Mouse (Mus musculus): ENCODE measurements at regions not wholly inside any gene's neighbourhood (a gene's known extent, or its start where the extent isn't known, plus 50 kb on each side); places are given as distances from the start of the nearest gene placed in this dataset.

DNA sequence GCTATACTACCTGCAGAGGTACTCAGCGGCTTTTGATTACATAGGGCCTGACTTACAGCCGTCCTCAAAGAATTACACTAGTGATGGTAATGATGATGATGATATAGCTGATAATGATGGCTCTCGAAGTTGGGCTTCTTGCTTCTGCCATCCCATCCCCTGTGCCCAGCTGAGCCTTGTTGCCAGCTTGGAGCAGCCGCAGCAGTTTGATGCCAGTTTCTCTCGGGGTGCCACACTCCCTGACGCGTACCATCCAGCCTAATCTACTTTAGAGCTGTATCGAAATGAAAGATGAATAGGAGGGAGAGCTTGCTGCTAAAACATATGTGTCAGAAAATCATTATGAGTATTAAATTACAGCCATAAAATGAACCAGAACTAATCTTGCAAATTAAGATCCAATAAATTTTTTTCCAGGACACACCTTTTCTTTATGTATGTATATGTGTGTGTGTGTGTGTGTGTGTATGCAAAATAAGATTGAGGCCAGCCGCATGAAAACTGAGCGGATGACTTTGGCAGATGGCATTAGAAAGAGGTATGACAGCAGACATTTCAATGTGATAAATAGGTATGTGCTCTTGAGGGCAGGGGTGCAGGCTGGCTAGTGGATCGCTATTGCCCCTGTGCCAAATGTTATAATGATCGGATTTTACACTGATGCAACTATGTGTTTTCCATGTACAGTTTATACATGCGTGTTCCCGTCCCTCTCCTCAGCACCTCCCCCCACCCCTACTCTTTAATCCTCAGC, 443.3 kb downstream of the Cd83 start:
- H3K4me2 ChIP-seq (replicated peaks) = peak overlapping the region; percentile 43; the same call in 1 of the 2 replicates
- H3K27me3 ChIP-seq = no peaks in the 10 kb centered on the region
- no peak overlapping the region for H3K9ac ChIP-seq
- H3K36me3 ChIP-seq = 0 out of 2 replicates have a peak, but pooled peaks cover 5% of the 10 kb centered on the region
- ATAC-seq (ENCODE audit: low FRiP score, low read depth) = no peak
- H3K4me3 ChIP-seq = no peak overlapping the region
- no peak overlapping the region for H3K27ac ChIP-seq
- H3K9me3 ChIP-seq = peaks cover 12% of the 10 kb centered on the region
- H3K4me1 ChIP-seq = peaks cover 51% of the 10 kb centered on the region
- 71% methylated on average over 14 of the region's 14 CpGs for WGBS

DNA sequence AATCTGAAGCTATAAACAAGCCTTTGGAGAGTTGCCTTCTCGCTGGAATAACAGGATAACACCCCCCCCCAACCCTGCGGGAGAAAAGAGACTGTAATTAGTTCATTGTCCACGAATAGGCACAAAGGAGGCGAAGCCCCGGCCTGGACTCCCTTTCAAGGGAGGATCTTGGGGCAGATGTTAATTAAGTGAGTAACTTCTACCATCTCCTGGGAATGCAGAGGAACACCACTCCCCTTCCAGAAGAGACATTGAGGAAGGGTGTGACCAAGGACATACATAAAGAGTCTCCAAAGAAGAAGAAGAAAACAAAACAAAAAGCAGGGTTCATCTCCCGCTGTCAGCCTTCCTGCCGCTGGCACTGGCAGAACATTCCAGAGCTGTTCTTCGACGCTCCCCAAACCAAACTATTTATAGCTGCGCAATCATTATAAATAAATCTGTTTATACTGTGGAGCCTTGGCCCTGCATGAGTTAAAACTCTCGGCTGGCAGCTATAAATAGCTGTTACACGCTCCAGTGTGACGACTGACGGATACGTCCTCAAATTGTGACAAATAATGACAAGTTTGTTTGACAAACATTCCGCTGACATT, 444.1 kb downstream of the Cd83 start:
- no peaks in the 10 kb centered on the region for H3K27me3 ChIP-seq
- peaks cover 12% of the 10 kb centered on the region for H3K9me3 ChIP-seq
- H3K4me1 ChIP-seq = peaks cover 58% of the 10 kb centered on the region
- H3K9ac ChIP-seq = no peak overlapping the region
- ATAC-seq (ENCODE audit: low FRiP score, low read depth) = no peak
- 0 out of 2 replicates have a peak, but pooled peaks cover 5% of the 10 kb centered on the region for H3K36me3 ChIP-seq
- WGBS = 9% methylated on average over 16 of the region's 16 CpGs
- peak overlapping the region; percentile 43 for H3K4me2 ChIP-seq (replicated peaks)
- H3K4me3 ChIP-seq = no peak overlapping the region
- H3K27ac ChIP-seq = no peak overlapping the region

DNA sequence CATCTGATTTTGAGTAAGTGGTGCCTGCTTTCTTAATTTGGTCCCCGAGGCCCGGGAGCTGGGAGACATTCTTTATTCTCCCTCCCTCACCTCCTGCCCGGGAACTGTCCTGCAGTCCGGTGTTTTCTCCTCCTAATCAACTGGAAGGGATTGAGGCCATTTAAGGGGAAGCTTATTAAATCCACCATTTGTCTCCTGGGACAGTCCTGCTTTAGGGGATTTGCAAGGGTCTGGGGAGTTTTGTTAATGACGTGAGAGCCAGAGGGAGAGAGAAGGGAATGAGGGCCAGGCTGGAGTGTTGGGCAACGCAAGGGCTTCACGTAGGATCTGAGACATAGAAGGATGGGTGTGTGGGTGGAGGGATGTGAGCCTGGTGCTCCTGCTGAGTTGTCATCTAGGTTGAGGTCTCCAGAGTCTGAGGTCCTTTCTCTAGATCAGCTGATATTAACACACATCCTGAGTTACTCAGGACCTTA, 444.6 kb downstream of the Cd83 start:
- H3K36me3 ChIP-seq = 0 out of 2 replicates have a peak, but pooled peaks cover 5% of the 10 kb centered on the region
- H3K4me2 ChIP-seq (replicated peaks) = peak overlapping the region; percentile 43
- no peak overlapping the region for H3K4me3 ChIP-seq
- H3K9me3 ChIP-seq = peaks cover 9% of the 10 kb centered on the region
- 5% methylated on average over 7 of the region's 7 CpGs for WGBS
- peaks cover 63% of the 10 kb centered on the region for H3K4me1 ChIP-seq
- ATAC-seq (ENCODE audit: low FRiP score, low read depth) = no peak
- no peak overlapping the region for H3K27ac ChIP-seq
- H3K27me3 ChIP-seq = no peaks in the 10 kb centered on the region
- H3K9ac ChIP-seq = no peak overlapping the region

DNA sequence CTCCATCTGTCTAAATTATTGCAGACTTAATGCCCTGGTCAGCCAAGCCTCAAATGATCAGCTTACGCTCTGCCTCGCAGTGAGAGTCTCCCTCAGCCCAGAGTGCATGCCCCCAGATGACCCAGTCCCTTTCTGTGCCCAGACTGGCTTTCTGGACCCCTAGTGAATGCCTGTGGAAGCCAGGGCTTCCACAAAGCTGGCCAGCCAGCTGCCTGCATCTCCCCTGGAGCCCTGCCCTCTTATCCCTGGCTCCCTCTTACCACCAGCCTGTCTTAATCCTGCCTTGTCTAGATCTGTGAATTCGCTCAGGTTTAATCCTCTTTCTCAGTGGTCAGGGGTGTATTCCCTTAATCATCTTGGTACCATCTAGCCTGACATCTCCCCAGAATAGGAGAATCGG, 446.8 kb downstream of the Cd83 start:
- Histone ChIP-seq H3K9me3 (no peaks in the 10 kb centered on the region), H3K4me2 (replicated peaks) (no peak overlapping the region), H3K4me3 (no peak overlapping the region), H3K27ac (no peak overlapping the region), H3K27me3 (no peaks in the 10 kb centered on the region), H3K9ac (no peak overlapping the region), H3K4me1 (peaks cover 63% of the 10 kb centered on the region), H3K36me3 (no peaks in the 10 kb centered on the region)
- ATAC-seq (ENCODE audit: low FRiP score, low read depth) = no peak
- WGBS = 49% methylated on average over 4 of the region's 4 CpGs

DNA sequence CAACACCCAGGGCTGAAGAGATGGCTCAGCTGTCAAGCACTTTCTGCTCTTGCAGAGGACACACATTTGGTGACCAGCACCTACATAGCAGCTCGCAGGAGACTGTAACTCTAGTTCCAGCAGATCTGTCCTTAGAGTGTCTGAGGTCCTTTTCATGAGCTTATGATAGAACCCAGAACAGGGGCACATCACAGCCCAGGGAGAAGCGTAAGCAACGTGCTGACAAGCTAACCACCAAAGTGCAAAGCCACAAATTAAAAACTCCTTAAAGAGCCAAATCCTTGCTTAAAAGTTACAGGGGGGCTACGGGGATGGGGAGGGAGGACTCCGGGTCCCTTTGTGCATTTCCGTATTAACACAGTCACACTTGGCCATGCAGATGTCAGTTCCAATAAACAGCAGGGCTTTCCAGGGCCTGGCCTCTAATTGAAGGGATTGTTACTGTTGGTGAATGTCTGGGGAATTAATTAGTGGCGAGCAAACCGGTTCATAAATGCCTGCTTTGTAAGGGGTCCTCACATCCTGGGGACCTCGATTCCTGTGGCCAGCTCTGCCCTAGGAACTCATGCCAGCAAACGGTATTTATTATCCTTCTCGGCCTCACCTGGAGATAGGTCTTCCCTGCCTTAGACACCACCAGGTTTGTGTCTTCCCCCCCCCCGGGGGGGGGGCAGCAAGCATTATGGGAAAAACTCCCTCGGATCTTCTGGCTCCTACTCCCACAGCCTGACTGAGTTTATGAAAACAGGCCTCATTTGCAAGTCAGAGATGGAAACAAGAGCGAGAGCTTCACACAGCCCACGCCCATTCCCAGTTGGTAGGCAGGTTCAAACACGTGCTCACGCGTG, 447.5 kb downstream of the Cd83 start:
- Histone ChIP-seq H3K27ac (peak overlapping the region; percentile 49), H3K4me1 (peaks cover 63% of the 10 kb centered on the region), H3K4me2 (replicated peaks) (peak overlapping the region; percentile 27; the same call in 1 of the 2 replicates), H3K9me3 (no peaks in the 10 kb centered on the region), H3K4me3 (no peak overlapping the region), H3K27me3 (no peaks in the 10 kb centered on the region), H3K36me3 (no peaks in the 10 kb centered on the region), H3K9ac (no peak overlapping the region)
- peak; percentile 46 for ATAC-seq (ENCODE audit: low FRiP score, low read depth)
- WGBS = 19% methylated on average over 18 of the region's 18 CpGs

DNA sequence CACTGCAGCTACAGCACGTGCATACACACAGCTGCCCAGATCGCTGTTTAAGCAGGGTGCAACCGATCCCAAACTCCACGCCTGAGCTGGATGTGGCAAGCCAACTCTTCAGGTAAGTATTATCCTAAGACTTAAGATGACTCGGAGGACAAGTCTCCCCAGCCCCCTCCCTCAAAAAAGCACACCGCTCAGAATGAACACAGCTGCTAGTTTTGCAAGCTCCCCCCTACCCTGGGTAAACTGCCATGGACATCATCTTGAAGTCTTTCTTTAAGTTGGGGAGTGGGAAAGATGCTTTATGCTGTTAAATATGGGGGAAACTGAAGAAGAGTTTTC, 448.1 kb downstream of the Cd83 start:
- ATAC-seq (ENCODE audit: low FRiP score, low read depth) = no peak
- H3K27ac ChIP-seq = peak overlapping the region; percentile 49; the same call in 1 of the 2 replicates
- WGBS = 42% methylated on average over 6 of the region's 6 CpGs

DNA sequence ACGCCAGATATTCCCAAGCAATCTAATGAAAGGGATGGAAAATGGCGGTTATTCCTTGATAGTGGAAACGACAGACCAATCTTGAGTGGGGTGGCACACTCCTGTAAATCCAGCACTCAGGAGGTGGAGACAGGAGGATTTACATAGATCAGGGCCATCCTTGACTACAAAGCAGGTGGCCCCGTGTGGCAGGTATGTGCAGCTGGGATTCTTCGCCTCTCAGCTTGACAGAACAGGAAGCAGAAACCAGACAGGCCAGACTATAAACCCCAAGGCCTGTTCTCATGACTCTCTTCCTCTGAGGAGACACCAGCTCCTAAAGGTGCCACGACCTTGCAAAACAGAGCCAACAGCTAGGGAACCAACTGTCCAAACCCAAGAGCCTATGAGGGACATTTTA, 449.7 kb downstream of the Cd83 start:
- Histone ChIP-seq H3K4me3 (no peak overlapping the region), H3K4me1 (peaks cover 56% of the 10 kb centered on the region), H3K9me3 (no peaks in the 10 kb centered on the region), H3K36me3 (no peaks in the 10 kb centered on the region), H3K9ac (no peak overlapping the region), H3K27ac (no peak overlapping the region), H3K4me2 (replicated peaks) (no peak overlapping the region), H3K27me3 (no peaks in the 10 kb centered on the region)
- no peak for ATAC-seq (ENCODE audit: low FRiP score, low read depth)
- 84% methylated on average over 6 of the region's 6 CpGs for WGBS

More for the DNA sequence above, 448.1 kb downstream of the Cd83 start:
- H3K27me3 ChIP-seq = no peaks in the 10 kb centered on the region
- peak overlapping the region; percentile 27; the same call in 1 of the 2 replicates for H3K4me2 ChIP-seq (replicated peaks)
- H3K9ac ChIP-seq = no peak overlapping the region
- H3K4me3 ChIP-seq = no peak overlapping the region
- peaks cover 59% of the 10 kb centered on the region for H3K4me1 ChIP-seq
- no peaks in the 10 kb centered on the region for H3K36me3 ChIP-seq
- no peaks in the 10 kb centered on the region for H3K9me3 ChIP-seq

DNA sequence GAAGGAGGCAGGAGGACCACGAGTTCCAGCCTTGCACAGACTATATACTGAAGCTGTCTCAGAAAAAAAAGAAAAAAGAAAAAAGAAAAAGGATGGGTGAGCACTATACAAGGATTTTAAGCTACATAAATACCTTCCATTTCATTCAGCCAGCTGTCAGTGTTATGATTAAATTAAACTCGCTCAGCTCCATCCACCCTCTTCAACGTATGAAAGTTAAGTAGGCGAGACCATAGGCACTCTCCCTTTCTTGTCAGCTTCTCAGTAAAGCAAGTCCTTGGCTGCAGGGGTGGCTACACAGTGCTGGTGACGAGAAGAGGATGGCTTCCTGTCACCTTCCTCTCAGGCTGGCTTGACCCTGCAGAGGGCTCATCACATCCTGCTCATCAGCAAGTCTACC, 450.7 kb downstream of the Cd83 start:
- H3K27ac ChIP-seq = no peak overlapping the region
- H3K27me3 ChIP-seq = no peaks in the 10 kb centered on the region
- no peaks in the 10 kb centered on the region for H3K36me3 ChIP-seq
- peaks cover 50% of the 10 kb centered on the region for H3K4me1 ChIP-seq
- ATAC-seq (ENCODE audit: low FRiP score, low read depth) = no peak
- H3K9ac ChIP-seq = no peak overlapping the region
- H3K4me3 ChIP-seq = no peak overlapping the region
- no peak overlapping the region for H3K4me2 ChIP-seq (replicated peaks)
- 89% methylated on average over 5 of the region's 5 CpGs for WGBS
- no peaks in the 10 kb centered on the region for H3K9me3 ChIP-seq

DNA sequence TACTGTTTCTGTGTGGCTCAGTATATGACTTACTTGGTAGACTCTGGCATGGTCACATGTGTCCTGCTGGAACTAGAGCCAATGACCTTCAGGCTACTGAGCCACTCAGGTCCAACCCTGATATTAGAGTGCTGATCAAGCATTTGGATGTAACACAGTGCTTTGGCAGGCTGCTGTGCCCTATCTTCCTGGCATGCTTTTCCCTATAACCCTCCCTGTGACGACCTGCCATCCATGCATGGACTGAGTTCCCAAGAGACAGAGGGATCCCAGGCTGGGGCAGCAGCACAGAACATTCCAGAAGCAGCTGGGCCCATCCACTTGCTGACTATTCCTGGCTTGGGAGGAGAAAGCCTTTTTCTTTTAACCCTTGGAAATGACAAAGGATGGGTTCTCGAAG, 451.4 kb downstream of the Cd83 start:
- Histone ChIP-seq H3K36me3 (no peaks in the 10 kb centered on the region), H3K9ac (no peak overlapping the region), H3K4me1 (peaks cover 52% of the 10 kb centered on the region), H3K4me2 (replicated peaks) (no peak overlapping the region), H3K9me3 (no peaks in the 10 kb centered on the region), H3K27me3 (no peaks in the 10 kb centered on the region), H3K4me3 (no peak overlapping the region), H3K27ac (no peak overlapping the region)
- ATAC-seq (ENCODE audit: low FRiP score, low read depth) = no peak
- 87% methylated on average over 2 of the region's 2 CpGs for WGBS

DNA sequence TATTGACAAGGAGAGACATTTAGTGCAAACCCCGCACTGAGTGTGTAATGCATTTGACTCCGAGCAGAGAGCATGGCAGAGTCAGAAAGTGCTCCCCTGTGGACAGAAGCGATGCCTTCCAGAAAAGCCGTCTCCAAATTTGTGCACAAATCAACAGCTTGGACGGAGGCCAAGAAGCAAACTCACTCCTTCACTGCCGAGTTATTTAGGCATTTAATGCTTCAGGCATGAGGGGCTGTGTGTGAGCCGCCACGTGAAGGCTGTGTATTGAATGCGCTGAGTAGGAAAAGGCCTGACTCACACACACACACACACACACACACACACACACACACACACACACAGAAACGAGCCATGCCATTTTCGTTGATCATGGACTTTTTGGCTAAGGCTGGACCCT, 453.7 kb downstream of the Cd83 start:
- Histone ChIP-seq H3K9ac (no peak overlapping the region), H3K27ac (no peak overlapping the region), H3K4me2 (replicated peaks) (peak overlapping the region; percentile 5; the same call in 1 of the 2 replicates), H3K4me3 (no peak overlapping the region), H3K36me3 (no peaks in the 10 kb centered on the region), H3K9me3 (no peaks in the 10 kb centered on the region), H3K27me3 (no peaks in the 10 kb centered on the region), H3K4me1 (peaks cover 28% of the 10 kb centered on the region)
- peak; percentile 64 for ATAC-seq (ENCODE audit: low FRiP score, low read depth)
- 17% methylated on average over 11 of the region's 11 CpGs for WGBS

DNA sequence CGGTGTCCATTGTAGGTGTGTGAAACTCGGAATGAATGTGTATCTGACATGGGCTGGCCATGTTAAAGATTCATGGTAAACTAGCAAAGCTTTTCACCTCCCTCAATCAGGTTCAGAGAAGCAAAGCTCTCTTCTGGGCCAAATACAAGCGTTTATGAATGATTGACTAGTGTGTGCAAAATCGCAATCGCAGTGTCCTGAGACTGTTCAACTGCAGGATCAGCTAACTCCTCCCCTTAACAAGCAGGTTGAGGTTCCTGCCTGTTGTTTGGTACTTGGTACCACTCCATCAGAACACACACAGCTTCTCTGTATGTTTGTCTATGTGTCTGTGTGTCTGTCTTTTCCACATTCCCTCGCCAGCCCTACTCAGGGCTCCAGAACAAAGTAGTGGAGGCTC, 458.6 kb downstream of the Cd83 start:
- Histone ChIP-seq H3K36me3 (no peaks in the 10 kb centered on the region), H3K4me3 (no peak overlapping the region), H3K9ac (no peak overlapping the region), H3K4me1 (peaks cover 31% of the 10 kb centered on the region), H3K27me3 (0 out of 2 replicates have a peak, but pooled peaks cover 3% of the 10 kb centered on the region), H3K27ac (no peak overlapping the region), H3K4me2 (replicated peaks) (no peak overlapping the region), H3K9me3 (no peaks in the 10 kb centered on the region)
- no peak for ATAC-seq (ENCODE audit: low FRiP score, low read depth)
- WGBS = 95% methylated on average over 6 of the region's 6 CpGs

DNA sequence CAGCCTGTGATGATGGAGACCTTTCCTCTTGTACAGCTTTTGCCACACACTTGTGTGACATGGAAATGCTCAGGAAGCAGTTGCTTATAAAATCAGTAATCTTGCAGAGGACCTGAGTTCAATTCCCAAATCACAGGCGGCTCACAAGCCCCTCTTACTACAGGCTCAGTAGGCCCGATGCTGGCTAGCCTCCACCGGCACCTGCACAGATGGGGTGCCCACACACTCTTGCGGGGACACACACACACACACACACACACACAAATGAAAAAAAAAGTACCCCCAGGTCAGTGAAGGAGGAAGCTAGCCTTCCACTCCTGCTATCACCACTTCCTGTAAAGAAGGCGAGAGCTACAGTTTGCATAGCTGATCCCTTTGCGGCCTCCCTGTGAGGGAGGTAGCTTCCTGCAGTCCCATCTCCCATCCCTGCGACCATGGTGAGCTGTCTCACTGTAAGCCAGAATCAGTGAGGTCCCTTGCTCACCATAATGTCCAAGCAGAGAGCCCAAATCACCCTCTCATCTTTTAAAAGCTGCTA, 462.2 kb downstream of the Cd83 start:
- H3K4me2 ChIP-seq (replicated peaks) = no peak overlapping the region
- no peak overlapping the region for H3K4me3 ChIP-seq
- H3K9ac ChIP-seq = no peak overlapping the region
- no peaks in the 10 kb centered on the region for H3K36me3 ChIP-seq
- H3K4me1 ChIP-seq = peaks cover 26% of the 10 kb centered on the region
- no peaks in the 10 kb centered on the region for H3K9me3 ChIP-seq
- H3K27me3 ChIP-seq = 0 out of 2 replicates have a peak, but pooled peaks cover 3% of the 10 kb centered on the region
- WGBS = 76% methylated on average over 7 of the region's 7 CpGs
- ATAC-seq (ENCODE audit: low FRiP score, low read depth) = no peak
- H3K27ac ChIP-seq = no peak overlapping the region
